Mouse (Mus musculus): ENCODE results near the gene Mcpt8.

DNA sequence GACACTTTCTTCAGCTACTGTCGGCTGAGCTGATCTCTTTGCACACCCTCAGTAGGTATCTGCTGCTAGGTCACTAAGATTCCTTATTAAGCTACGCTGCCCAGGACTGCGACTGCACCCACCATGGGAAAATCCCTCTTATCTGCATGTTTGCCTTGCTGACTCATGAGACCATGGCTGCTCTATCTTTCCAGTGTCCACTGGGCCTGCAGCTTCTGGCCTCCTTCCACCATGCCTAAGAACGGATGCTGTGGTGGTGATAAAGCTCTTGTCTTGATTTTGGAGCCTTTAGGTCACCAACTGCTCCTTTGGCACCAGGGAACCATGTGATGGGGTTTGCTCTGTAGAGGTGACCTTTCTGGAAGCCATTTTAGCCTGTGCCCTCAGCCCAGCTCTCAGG is 27.4 kb downstream of the Mcpt8 start:
- TF ChIP-seq CTCF (IDR thresholded peaks at IDR 0.05; ENCODE audit: insufficient read depth, low read depth, low read length) (no peak), POLR2A (IDR thresholded peaks at IDR 0.05; ENCODE audit: insufficient read depth, low read depth, low read length) (no peak)

Measured in olfactory bulb, adult 2 months (tissue).